Mouse (Mus musculus) ovary, adult 10 weeks (tissue): Measurements from ENCODE around the gene Zfp275. TPM values are rescaled to one million over a fixed set of nuclear protein-coding genes. Genes with fewer than 3 reads are reported as not detected.

Source experiments
- polyA plus RNA-seq: library from polyadenylated mRNA; stranded (reverse); fragments of 350-450 nt; fragmentation: Illumina TruSeq; extraction: RNeasy Lipid Tissue Mini Kit (QIAGEN cat#74804); gene quantifications from one replicate; pipeline ENCODE4 v1.2.3, GENCODE M21; 2014

Gene Zfp275
- polyA plus RNA-seq = 68.9 TPM

GRCm38 (mm10) chrX:73342483-73342895 is at the start of gene Zfp275:
TSS of gene Zfp275 (plus strand) at chrX:73342621.

GRCm38 (mm10) chrX:73292876-73293275 is 49.5 kb upstream of the Zfp275 start, which contains the start of the genes Xlr5a and Xlr5c:
TSS of gene Xlr5a (minus strand) at chrX:73292976.
TSS of gene Xlr5c (minus strand) at chrX:73292976.

GRCm38 (mm10) chrX:73336740-73337139 is 5.7 kb upstream of the Zfp275 start, which contains the start of gene Gm45015:
TSS of gene Gm45015 (minus strand) at chrX:73336840.

GRCm38 (mm10) chrX:73398636-73399035 is 56.2 kb downstream of the Zfp275 start, which contains the start of gene Gm18336:
TSS of gene Gm18336 (minus strand) at chrX:73398736.

Other genes with a start within 250 kb of the Zfp275 start
- gene Xlr3a, start 245.5 kb upstream of the Zfp275 start, polyA plus RNA-seq = 26.1 TPM
- gene Gm14685, start 225.6 kb upstream of the Zfp275 start, polyA plus RNA-seq = not detected
- gene Xlr5b, start 193.8 kb upstream of the Zfp275 start, polyA plus RNA-seq = 4.0 TPM
- gene DXBay18, start 193.2 kb upstream of the Zfp275 start, polyA plus RNA-seq = not detected
- not detected for gene Spin2d, start 165.6 kb upstream of the Zfp275 start, polyA plus RNA-seq
- gene Xlr3b, start 150.4 kb upstream of the Zfp275 start, polyA plus RNA-seq = 5.8 TPM
- 6.4 TPM for gene Xlr4b, start 128.3 kb upstream of the Zfp275 start, polyA plus RNA-seq
- 7.2 TPM for gene F8a, start 114.3 kb upstream of the Zfp275 start, polyA plus RNA-seq
- 9.4 TPM for gene Xlr4c, start 99.5 kb upstream of the Zfp275 start, polyA plus RNA-seq
- gene Xlr3c, start 77.2 kb upstream of the Zfp275 start, polyA plus RNA-seq = 2.1 TPM
- gene Xlr5a, start 49.6 kb upstream of the Zfp275 start, polyA plus RNA-seq = 0.88 TPM
- gene Xlr5c, start 49.6 kb upstream of the Zfp275 start, polyA plus RNA-seq = 0.83 TPM
- not detected for gene Gm45015, start 5.8 kb upstream of the Zfp275 start, polyA plus RNA-seq
- not detected for gene Gm18336, start 56.1 kb downstream of the Zfp275 start, polyA plus RNA-seq
- 0.37 TPM for gene Zfp92, start 68.5 kb downstream of the Zfp275 start, polyA plus RNA-seq
- not detected for gene Trex2, start 92.7 kb downstream of the Zfp275 start, polyA plus RNA-seq
- 12.6 TPM for gene Haus7, start 116.4 kb downstream of the Zfp275 start, polyA plus RNA-seq
- gene Bgn, start 141.0 kb downstream of the Zfp275 start, polyA plus RNA-seq = 258 TPM
- gene Atp2b3, start 160.5 kb downstream of the Zfp275 start, polyA plus RNA-seq = 1.3 TPM